Mouse (Mus musculus) embryo, embryonic 9.5 days (tissue): ENCODE results near the gene Nucb1.
"Not testable (repeated sequence)": the region's sequence is repeated elsewhere in the genome, so short reads cannot be mapped to it uniquely, and the experiment has no call there.

Source experiments
- DNase-seq: peaks from one replicate; pipeline ENCODE4 v3.0.0-alpha.2; 2017; ENCODE audit errors: extremely low spot score

Nucb1 gene

GRCm38 (mm10) chr7:45488293-45489204 is 21.7 kb downstream of the Nucb1 start, which contains the start of gene Dhdh:
Gene Dhdh (minus strand): TSS chr7:45488805.
- peak; percentile 83 for DNase-seq

- peak; percentile 49 for DNase-seq
Measured at GRCm38 (mm10) chr7:45487861-45488292, 22.3 kb downstream of the Nucb1 start.

GRCm38 (mm10) chr7:45486761-45487415 is 23.3 kb downstream of the Nucb1 start, which contains the start of gene Gm45808:
Gene Gm45808 (minus strand): TSS chr7:45486811.
- no peak for DNase-seq

GRCm38 (mm10) chr7:45486158-45486557 is 24.0 kb downstream of the Nucb1 start:
- DNase-seq: no peak

GRCm38 (mm10) chr7:45484985-45485384 is 25.2 kb downstream of the Nucb1 start:
- DNase-seq: not testable (repeated sequence)

- DNase-seq: no peak
Measured at GRCm38 (mm10) chr7:45482166-45482565, 28.0 kb downstream of the Nucb1 start.

- no peak for DNase-seq
Measured at GRCm38 (mm10) chr7:45481374-45481927, 28.8 kb downstream of the Nucb1 start, which contains the start of gene Tulp2. Gene Tulp2 (plus strand): TSS chr7:45481877.

- DNase-seq: not testable (repeated sequence)
Measured at GRCm38 (mm10) chr7:45480310-45480709, 29.9 kb downstream of the Nucb1 start.

- DNase-seq: no peak
Measured at GRCm38 (mm10) chr7:45478774-45479173, 31.4 kb downstream of the Nucb1 start.

GRCm38 (mm10) chr7:45477003-45477402 is 33.2 kb downstream of the Nucb1 start:
- no peak for DNase-seq

- DNase-seq: no peak
Measured at GRCm38 (mm10) chr7:45476453-45476852, 33.8 kb downstream of the Nucb1 start.

- no peak for DNase-seq
Measured at GRCm38 (mm10) chr7:45475291-45475969, 34.8 kb downstream of the Nucb1 start.

- peak; percentile 64 for DNase-seq
Measured at GRCm38 (mm10) chr7:45470869-45471268, 39.3 kb downstream of the Nucb1 start.

GRCm38 (mm10) chr7:45467090-45467670 is 43.0 kb downstream of the Nucb1 start:
- no peak for DNase-seq

- peak; percentile 93 for DNase-seq
Measured at GRCm38 (mm10) chr7:45466283-45467089, 43.7 kb downstream of the Nucb1 start, which contains the start of gene Bax. Gene Bax (minus strand): TSS chr7:45466898.

- no peak for DNase-seq
Measured at GRCm38 (mm10) chr7:45465549-45465948, 44.7 kb downstream of the Nucb1 start.

GRCm38 (mm10) chr7:45465112-45465511 is 45.1 kb downstream of the Nucb1 start:
- DNase-seq: no peak

GRCm38 (mm10) chr7:45463987-45464778 is 46.0 kb downstream of the Nucb1 start:
- DNase-seq: no peak

GRCm38 (mm10) chr7:45462868-45463267 is 47.3 kb downstream of the Nucb1 start:
- DNase-seq: not testable (repeated sequence)

- no peak for DNase-seq
Measured at GRCm38 (mm10) chr7:45462325-45462724, 47.9 kb downstream of the Nucb1 start.
